Mouse (Mus musculus): ENCODE data around the gene Ptprq. TPM values are rescaled to one million over a fixed set of nuclear protein-coding genes. Genes with fewer than 3 reads are reported as not detected.

The Ptprq gene
- polyA plus RNA-seq, 2 experiments, result 0.23 to 0.62 TPM

DNA sequence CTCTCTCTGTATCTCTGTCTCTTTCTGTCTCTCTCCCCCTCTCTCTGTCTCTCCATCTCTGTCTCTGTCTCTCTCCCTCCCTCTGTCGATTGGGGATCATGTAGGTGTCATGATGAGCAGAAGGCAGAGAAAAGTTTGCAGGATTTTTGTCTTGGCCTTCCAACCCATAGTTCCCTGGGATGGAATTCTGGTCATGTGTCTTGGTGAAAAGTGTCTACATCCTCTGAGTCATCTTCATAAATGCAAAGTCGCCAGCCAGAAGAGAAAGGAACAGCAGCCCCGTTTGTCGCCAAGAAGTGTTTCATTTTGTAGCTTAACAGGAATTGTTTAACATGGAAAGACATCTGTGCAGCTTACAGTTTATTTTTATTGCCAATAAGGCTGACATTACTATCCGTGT lies 136.5 kb downstream of the Ptprq start:
- ATAC-seq (ENCODE audit: low FRiP score, low read depth) (no peak), DNase-seq (ENCODE audit: low spot score) (no peak)
- H3K9ac ChIP-seq (ENCODE audit: low read depth, low read length, severe bottlenecking), result no peak overlapping the region

DNA sequence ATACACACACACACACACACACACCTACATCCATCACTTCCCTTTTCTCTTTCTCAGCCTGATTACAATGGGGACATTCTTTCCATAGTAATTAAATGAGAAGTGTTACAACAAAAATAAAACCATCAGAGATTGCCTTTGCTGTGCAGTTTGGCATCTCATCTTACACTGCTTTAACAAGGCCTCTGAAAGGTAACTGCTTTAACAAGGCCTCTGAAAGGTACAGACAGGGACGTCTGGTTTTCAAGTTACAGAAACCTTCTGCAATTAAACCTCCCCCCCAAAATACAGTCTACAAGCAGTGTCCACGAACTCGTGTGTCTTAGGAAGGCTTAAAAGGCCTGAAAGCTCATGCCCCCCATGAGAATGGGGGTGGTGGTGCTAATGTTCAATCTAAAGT lies 150.8 kb downstream of the Ptprq start:
- DNase-seq (ENCODE audit: low spot score), result no peak
- WGBS, result 14% methylated on average over 3 of the region's 3 CpGs
- no peak overlapping the region for H3K27ac ChIP-seq (replicated peaks; ENCODE audit: low read depth, low read length)
- no peak for TF ChIP-seq POLR2A (IDR thresholded peaks at IDR 0.05; ENCODE audit: borderline replicate concordance, extremely low read depth, insufficient read depth, insufficient read length)
- H3K9me3 ChIP-seq (ENCODE audit: control insufficient read depth, low read length), result no peaks in the 10 kb centered on the region
- no peak overlapping the region for H3K9ac ChIP-seq (ENCODE audit: low read depth, low read length, severe bottlenecking)
- H3K27me3 ChIP-seq (ENCODE audit: control insufficient read depth, insufficient read depth, low read length), result no peaks in the 10 kb centered on the region
- no peak overlapping the region for H3K4me3 ChIP-seq (replicated peaks; ENCODE audit: low read length)
- H3K4me2 ChIP-seq (replicated peaks; ENCODE audit: low read depth, low read length, severe bottlenecking), result no peak overlapping the region
- no peaks in the 10 kb centered on the region for H3K36me3 ChIP-seq (ENCODE audit: control insufficient read depth, insufficient read depth, low read length)
- no peak for ATAC-seq (ENCODE audit: low FRiP score, low read depth)
- no peaks in the 10 kb centered on the region for H3K4me1 ChIP-seq (ENCODE audit: control insufficient read depth, insufficient read depth, low read length)

More for the DNA sequence above, 136.5 kb downstream of the Ptprq start:
- Histone ChIP-seq H3K9me3 (ENCODE audit: control insufficient read depth, low read length) (no peaks in the 10 kb centered on the region), H3K36me3 (ENCODE audit: control insufficient read depth, insufficient read depth, low read length) (no peaks in the 10 kb centered on the region), H3K4me1 (ENCODE audit: control insufficient read depth, insufficient read depth, low read length) (no peaks in the 10 kb centered on the region), H3K4me2 (replicated peaks; ENCODE audit: low read depth, low read length, severe bottlenecking) (no peak overlapping the region), H3K4me3 (replicated peaks; ENCODE audit: low read length) (no peak overlapping the region), H3K27me3 (ENCODE audit: control insufficient read depth, insufficient read depth, low read length) (no peaks in the 10 kb centered on the region), H3K27ac (replicated peaks; ENCODE audit: low read depth, low read length) (no peak overlapping the region)
- TF ChIP-seq POLR2A (IDR thresholded peaks at IDR 0.05; ENCODE audit: borderline replicate concordance, extremely low read depth, insufficient read depth, insufficient read length), result no peak
- WGBS, result 42% methylated on average over 5 of the region's 5 CpGs

DNA sequence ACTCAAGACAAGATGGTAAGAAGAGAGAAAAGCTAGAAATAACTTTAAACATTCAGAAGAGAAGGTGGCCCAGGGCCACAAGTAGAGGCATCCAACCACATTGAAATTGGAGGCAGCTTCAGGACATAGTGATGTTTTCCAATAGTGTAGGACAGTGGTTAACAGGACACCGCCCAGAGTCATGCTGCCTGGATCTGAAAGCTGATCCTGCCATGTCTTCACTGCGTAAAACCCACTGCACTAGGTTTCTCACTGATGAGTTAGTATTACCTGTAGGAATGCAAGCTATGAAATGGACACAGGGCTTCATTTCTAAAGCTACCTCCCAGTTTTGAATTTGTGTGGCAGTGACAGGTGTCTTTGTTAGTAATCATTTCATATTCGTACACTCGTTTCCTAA lies 151.6 kb downstream of the Ptprq start:
- Histone ChIP-seq H3K9me3 (ENCODE audit: control insufficient read depth, low read length) (no peaks in the 10 kb centered on the region), H3K27me3 (ENCODE audit: control insufficient read depth, insufficient read depth, low read length) (no peaks in the 10 kb centered on the region), H3K4me3 (replicated peaks; ENCODE audit: low read length) (no peak overlapping the region), H3K4me2 (replicated peaks; ENCODE audit: low read depth, low read length, severe bottlenecking) (no peak overlapping the region), H3K9ac (ENCODE audit: low read depth, low read length, severe bottlenecking) (no peak overlapping the region), H3K27ac (replicated peaks; ENCODE audit: low read depth, low read length) (no peak overlapping the region), H3K36me3 (ENCODE audit: control insufficient read depth, insufficient read depth, low read length) (no peaks in the 10 kb centered on the region), H3K4me1 (ENCODE audit: control insufficient read depth, insufficient read depth, low read length) (no peaks in the 10 kb centered on the region)
- no peak for ATAC-seq (ENCODE audit: low FRiP score, low read depth)
- no peak for TF ChIP-seq POLR2A (IDR thresholded peaks at IDR 0.05; ENCODE audit: borderline replicate concordance, extremely low read depth, insufficient read depth, insufficient read length)
- WGBS, result 81% methylated on average over 4 of the region's 4 CpGs
- no peak for DNase-seq (ENCODE audit: low spot score)

DNA sequence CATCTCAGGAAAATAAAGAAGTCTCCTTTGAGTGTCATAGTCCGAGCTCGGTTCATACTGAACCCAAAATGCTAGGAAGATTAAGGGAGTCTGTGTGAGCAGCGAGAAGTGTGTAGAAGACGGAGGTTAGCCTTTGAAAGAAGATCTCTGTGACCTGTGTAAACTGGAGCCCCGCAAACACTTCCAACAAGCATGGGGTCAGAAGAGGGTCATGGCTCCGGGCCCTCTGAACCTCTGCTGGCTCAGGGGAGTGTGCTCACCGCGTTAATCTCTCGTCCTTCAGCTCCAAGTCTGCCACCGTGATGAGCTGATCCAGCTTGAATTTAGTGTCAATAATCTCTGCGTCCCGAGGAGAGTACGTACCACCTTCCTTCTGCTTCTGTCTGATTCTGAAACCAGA lies 157.0 kb downstream of the Ptprq start:
- no peak overlapping the region for H3K4me2 ChIP-seq (replicated peaks; ENCODE audit: low read depth, low read length, severe bottlenecking)
- no peak for TF ChIP-seq POLR2A (IDR thresholded peaks at IDR 0.05; ENCODE audit: borderline replicate concordance, extremely low read depth, insufficient read depth, insufficient read length)
- DNase-seq (ENCODE audit: low spot score), result no peak

DNA sequence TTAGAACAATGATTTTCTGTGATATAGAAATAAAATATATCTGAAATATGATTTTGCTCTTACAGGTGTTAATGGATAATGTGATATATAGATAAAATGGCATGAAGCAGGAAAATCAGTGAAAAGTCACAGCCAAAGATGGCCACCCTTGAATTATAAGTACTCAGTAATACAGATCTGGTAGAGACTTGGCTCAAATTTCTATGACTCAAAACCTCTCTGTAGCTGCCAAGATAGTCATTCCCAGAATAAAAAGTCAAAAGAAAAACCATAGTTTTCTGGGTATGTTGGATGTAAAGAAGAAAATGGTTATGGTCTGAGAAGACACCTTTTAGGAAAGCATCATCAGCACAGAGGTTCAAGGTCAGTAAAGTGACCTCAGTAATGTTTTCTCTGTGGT lies 159.0 kb downstream of the Ptprq start:
- Histone ChIP-seq H3K4me3 (replicated peaks; ENCODE audit: low read length) (no peak overlapping the region), H3K9me3 (ENCODE audit: control insufficient read depth, low read length) (no peaks in the 10 kb centered on the region), H3K9ac (ENCODE audit: low read depth, low read length, severe bottlenecking) (no peak overlapping the region), H3K4me2 (replicated peaks; ENCODE audit: low read depth, low read length, severe bottlenecking) (no peak overlapping the region), H3K36me3 (ENCODE audit: control insufficient read depth, insufficient read depth, low read length) (no peaks in the 10 kb centered on the region), H3K27me3 (ENCODE audit: control insufficient read depth, insufficient read depth, low read length) (no peaks in the 10 kb centered on the region), H3K27ac (replicated peaks; ENCODE audit: low read depth, low read length) (no peak overlapping the region), H3K4me1 (ENCODE audit: control insufficient read depth, insufficient read depth, low read length) (no peaks in the 10 kb centered on the region)
- DNase-seq (ENCODE audit: low spot score) (no peak), ATAC-seq (ENCODE audit: low FRiP score, low read depth) (no peak)
- no peak for TF ChIP-seq POLR2A (IDR thresholded peaks at IDR 0.05; ENCODE audit: borderline replicate concordance, extremely low read depth, insufficient read depth, insufficient read length)

More for the DNA sequence above, 157.0 kb downstream of the Ptprq start:
- no peak overlapping the region for H3K9ac ChIP-seq (ENCODE audit: low read depth, low read length, severe bottlenecking)
- ATAC-seq (ENCODE audit: low FRiP score, low read depth), result no peak
- H3K4me3 ChIP-seq (replicated peaks; ENCODE audit: low read length), result no peak overlapping the region
- no peaks in the 10 kb centered on the region for H3K27me3 ChIP-seq (ENCODE audit: control insufficient read depth, insufficient read depth, low read length)
- 13% methylated on average over 13 of the region's 13 CpGs for WGBS
- no peak overlapping the region for H3K27ac ChIP-seq (replicated peaks; ENCODE audit: low read depth, low read length)
- H3K36me3 ChIP-seq (ENCODE audit: control insufficient read depth, insufficient read depth, low read length), result no peaks in the 10 kb centered on the region
- no peaks in the 10 kb centered on the region for H3K4me1 ChIP-seq (ENCODE audit: control insufficient read depth, insufficient read depth, low read length)
- no peaks in the 10 kb centered on the region for H3K9me3 ChIP-seq (ENCODE audit: control insufficient read depth, low read length)

DNA sequence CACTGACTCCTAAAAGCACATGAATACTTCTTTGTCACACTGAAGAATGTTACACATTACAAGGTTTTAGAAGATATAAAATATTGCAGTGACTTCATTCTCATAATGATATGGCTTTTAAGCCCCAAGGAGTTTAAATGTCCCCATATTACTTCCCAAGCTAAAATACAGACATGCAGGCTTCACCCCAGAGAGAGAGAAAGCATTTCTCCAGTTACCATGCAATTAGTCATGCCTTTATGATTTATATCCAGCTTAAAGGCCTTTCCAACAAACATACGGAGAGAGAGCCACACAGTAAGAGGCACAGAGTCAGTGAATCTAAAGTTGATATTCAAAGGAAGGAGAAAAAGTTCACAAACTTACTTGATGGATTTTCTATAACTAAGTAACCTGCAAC lies 176.8 kb downstream of the Ptprq start:
- no peaks in the 10 kb centered on the region for H3K9me3 ChIP-seq (ENCODE audit: control insufficient read depth, low read length)
- H3K27me3 ChIP-seq (ENCODE audit: control insufficient read depth, insufficient read depth, low read length), result no peaks in the 10 kb centered on the region
- H3K36me3 ChIP-seq (ENCODE audit: control insufficient read depth, insufficient read depth, low read length), result no peaks in the 10 kb centered on the region
- no peak overlapping the region for H3K4me2 ChIP-seq (replicated peaks; ENCODE audit: low read depth, low read length, severe bottlenecking)
- H3K4me3 ChIP-seq (replicated peaks; ENCODE audit: low read length), result no peak overlapping the region
- H3K9ac ChIP-seq (ENCODE audit: low read depth, low read length, severe bottlenecking), result no peak overlapping the region
- no peak for TF ChIP-seq POLR2A (IDR thresholded peaks at IDR 0.05; ENCODE audit: borderline replicate concordance, extremely low read depth, insufficient read depth, insufficient read length)
- ATAC-seq (ENCODE audit: low FRiP score, low read depth), result peak; percentile 72
- peaks cover 3% of the 10 kb centered on the region; the same call in 1 of the 2 replicates for H3K4me1 ChIP-seq (ENCODE audit: control insufficient read depth, insufficient read depth, low read length)
- no peak overlapping the region for H3K27ac ChIP-seq (replicated peaks; ENCODE audit: low read depth, low read length)
- WGBS, result 17% methylated on average over 1 of the region's 1 CpGs
- peak; percentile 18 for DNase-seq (ENCODE audit: low spot score)
